Mouse (Mus musculus) CH12.LX (cell line): ENCODE data around the gene Dhdh.

Source experiments
- EP300 ChIP-seq: IDR thresholded peaks from 2 replicates; pipeline ENCODE4 v1.6.1; 2011; ENCODE audit warnings: low read length, improper control_type of control experiment
- MXI1 ChIP-seq: IDR thresholded peaks from 2 replicates; pipeline ENCODE4 v1.6.1; 2011; ENCODE audit warnings: mild to moderate bottlenecking, low read depth, low read length, improper control_type of control experiment
- POLR2AphosphoS2 ChIP-seq: IDR thresholded peaks from 2 replicates; pipeline ENCODE4 v1.6.1; 2011; ENCODE audit warnings: low read depth, low read length, improper control_type of control experiment
- TBP ChIP-seq: conservative IDR thresholded peaks from 2 replicates; pipeline ENCODE4 v1.6.1; 2011; ENCODE audit warnings: low read depth, low read length, improper control_type of control experiment
- USF2 ChIP-seq: conservative IDR thresholded peaks from 2 replicates; pipeline ENCODE4 v1.6.1; 2011; ENCODE audit warnings: low read depth, low read length, improper control_type of control experiment
- ZC3H11A ChIP-seq: IDR thresholded peaks from 2 replicates; pipeline ENCODE4 v1.6.1; 2012; ENCODE audit warnings: low read depth, mild to moderate bottlenecking, inconsistent platforms, low read length, improper control_type of control experiment
- ZMIZ1 ChIP-seq: IDR thresholded peaks from 2 replicates; pipeline ENCODE4 v1.6.1; 2012; ENCODE audit warnings: low read depth, mild to moderate bottlenecking, inconsistent platforms, low read length, improper control_type of control experiment

GRCm38 (mm10) chr7:45457204-45458060, 31.2 kb downstream of the Dhdh start:
- TF ChIP-seq EP300: no peak
- peak; percentile 96 for TF ChIP-seq POLR2AphosphoS2
- TF ChIP-seq ZMIZ1: no peak
- TF ChIP-seq ZC3H11A: no peak
- no peak for TF ChIP-seq USF2
- TF ChIP-seq TBP: no peak
- TF ChIP-seq MXI1: no peak; the same call in 1 of the 2 replicates
